Mouse (Mus musculus) ES-Bruce4 (cell line): ENCODE measurements at regions not wholly inside any gene's neighbourhood (a gene's known extent, or its start where the extent isn't known, plus 50 kb on each side); places are given as distances from the start of the nearest gene placed in this dataset.

Source experiments
- CTCF ChIP-seq: IDR thresholded peaks from one replicate; pipeline ENCODE4 v1.8.1; 2011; ENCODE audit warnings: low read depth, low read length
- POLR2A ChIP-seq: IDR thresholded peaks from one replicate; pipeline ENCODE4 v1.8.1; 2011; ENCODE audit warnings: low read length; ENCODE audit not compliant: insufficient read depth

DNA sequence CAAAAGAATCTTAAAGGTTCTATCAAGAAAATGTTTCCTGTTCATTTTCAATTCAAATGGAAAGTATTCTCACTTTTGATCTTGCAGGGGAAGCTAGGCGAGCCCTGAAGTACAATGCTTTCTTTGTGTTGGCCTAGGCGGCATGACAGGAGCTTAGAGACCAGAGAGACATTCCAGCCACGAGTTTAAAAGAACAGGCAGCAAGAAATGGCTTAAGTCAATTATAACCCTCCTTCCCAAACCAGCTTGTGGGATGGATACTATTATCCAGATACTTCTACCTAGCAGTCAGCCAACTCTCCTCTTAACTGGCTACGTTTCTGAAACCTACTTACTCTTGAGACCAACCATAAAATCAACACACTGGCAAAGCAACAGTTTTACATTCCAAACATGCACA lies 124.3 kb downstream of the Twistnb start:
- no peak for TF ChIP-seq POLR2A
- TF ChIP-seq CTCF, result no peak
